Mouse (Mus musculus): ENCODE results near the gene Clasp1. TPM values are rescaled to one million over a fixed set of nuclear protein-coding genes. Genes with fewer than 3 reads are reported as not detected.

Clasp1 gene
- polyA plus RNA-seq, 1 experiment from 2014 or later: 146 TPM

GRCm38 (mm10) chr1:118438332-118438731 lies 49.5 kb downstream of the Clasp1 start:
- Histone ChIP-seq H3K9ac (no peak overlapping the region), H3K27me3 (no peaks in the 10 kb centered on the region), H3K36me3 (replicated peaks) (no peaks in the 10 kb centered on the region), H3K9me3 (no peaks in the 10 kb centered on the region), H3K4me3 (replicated peaks) (no peak overlapping the region), H3K4me2 (no peak overlapping the region), H3K4me1 (peaks cover 9% of the 10 kb centered on the region), H3K27ac (no peak overlapping the region)
- no peak for ATAC-seq (ENCODE audit: low FRiP score)

DNA sequence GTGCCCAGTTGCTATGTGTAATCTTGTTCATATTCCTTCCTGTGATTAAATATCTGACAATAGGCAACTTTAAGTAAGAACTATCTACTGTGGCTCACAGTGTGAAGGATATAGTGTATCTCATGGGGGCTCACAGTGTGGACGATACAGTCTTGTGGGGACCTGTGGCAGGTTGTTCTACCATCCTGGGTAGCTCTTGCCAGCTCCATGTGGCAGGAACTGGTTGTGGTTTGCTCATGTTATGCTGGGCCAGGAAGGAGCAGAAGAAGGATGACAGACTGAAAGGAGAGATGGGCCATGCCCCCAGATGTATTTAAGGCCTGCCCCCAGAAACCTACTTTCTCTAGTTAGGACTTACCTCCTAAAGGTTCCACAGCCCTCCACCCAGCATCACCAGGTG lies 51.7 kb downstream of the Clasp1 start:
- Histone ChIP-seq H3K27ac (no peak overlapping the region), H3K4me1 (peaks cover 11% of the 10 kb centered on the region), H3K36me3 (replicated peaks) (no peaks in the 10 kb centered on the region), H3K27me3 (no peaks in the 10 kb centered on the region), H3K4me2 (no peak overlapping the region), H3K4me3 (replicated peaks) (no peak overlapping the region), H3K9ac (no peak overlapping the region), H3K9me3 (no peaks in the 10 kb centered on the region)
- WGBS: 92% methylated on average over 1 of the region's 1 CpGs
- ATAC-seq (ENCODE audit: low FRiP score): no peak

DNA sequence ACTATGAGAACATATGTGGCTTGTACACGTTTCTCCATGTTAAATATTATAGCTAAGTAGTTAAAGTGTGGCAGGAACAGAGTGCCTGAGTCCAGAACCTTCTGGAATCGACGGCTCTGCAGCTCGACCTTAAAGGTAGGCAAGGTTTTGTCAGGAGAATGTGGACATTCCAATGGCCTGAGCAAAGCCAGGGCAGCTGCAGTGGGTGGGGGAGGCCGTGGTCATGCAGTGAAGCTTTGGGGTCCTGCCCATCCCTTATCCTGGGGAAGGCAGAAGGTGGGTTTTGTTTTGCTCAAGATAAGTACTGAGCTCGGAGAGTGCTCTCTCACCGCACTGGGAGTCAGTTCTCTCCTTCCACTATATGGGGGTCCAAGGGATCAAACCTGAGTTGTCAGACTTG lies 55.6 kb downstream of the Clasp1 start:
- Histone ChIP-seq H3K4me3 (replicated peaks) (no peak overlapping the region), H3K4me1 (peaks cover 23% of the 10 kb centered on the region), H3K9me3 (no peaks in the 10 kb centered on the region), H3K4me2 (no peak overlapping the region), H3K9ac (no peak overlapping the region), H3K36me3 (replicated peaks) (no peaks in the 10 kb centered on the region), H3K27me3 (no peaks in the 10 kb centered on the region), H3K27ac (no peak overlapping the region)
- no peak for ATAC-seq (ENCODE audit: low FRiP score)
- WGBS: 93% methylated on average over 7 of the region's 7 CpGs

- Histone ChIP-seq H3K9ac (no peak overlapping the region), H3K4me1 (peaks cover 21% of the 10 kb centered on the region), H3K4me2 (no peak overlapping the region), H3K27ac (no peak overlapping the region), H3K4me3 (replicated peaks) (no peak overlapping the region), H3K9me3 (no peaks in the 10 kb centered on the region), H3K27me3 (no peaks in the 10 kb centered on the region), H3K36me3 (replicated peaks) (no peaks in the 10 kb centered on the region)
- 57% methylated on average over 3 of the region's 3 CpGs for WGBS
- ATAC-seq (ENCODE audit: low FRiP score): 0 out of 2 replicates have a peak, but pooled peaks have one; percentile 31
Observed at GRCm38 (mm10) chr1:118444988-118445387, 56.1 kb downstream of the Clasp1 start.

- Histone ChIP-seq H3K36me3 (replicated peaks) (no peaks in the 10 kb centered on the region), H3K4me2 (no peak overlapping the region), H3K4me1 (peaks cover 21% of the 10 kb centered on the region), H3K27me3 (no peaks in the 10 kb centered on the region), H3K9ac (no peak overlapping the region), H3K9me3 (no peaks in the 10 kb centered on the region), H3K27ac (no peak overlapping the region), H3K4me3 (replicated peaks) (no peak overlapping the region)
- ATAC-seq (ENCODE audit: low FRiP score): no peak
- WGBS: 83% methylated on average over 6 of the region's 6 CpGs
Observed at GRCm38 (mm10) chr1:118445441-118445840, 56.6 kb downstream of the Clasp1 start.

DNA sequence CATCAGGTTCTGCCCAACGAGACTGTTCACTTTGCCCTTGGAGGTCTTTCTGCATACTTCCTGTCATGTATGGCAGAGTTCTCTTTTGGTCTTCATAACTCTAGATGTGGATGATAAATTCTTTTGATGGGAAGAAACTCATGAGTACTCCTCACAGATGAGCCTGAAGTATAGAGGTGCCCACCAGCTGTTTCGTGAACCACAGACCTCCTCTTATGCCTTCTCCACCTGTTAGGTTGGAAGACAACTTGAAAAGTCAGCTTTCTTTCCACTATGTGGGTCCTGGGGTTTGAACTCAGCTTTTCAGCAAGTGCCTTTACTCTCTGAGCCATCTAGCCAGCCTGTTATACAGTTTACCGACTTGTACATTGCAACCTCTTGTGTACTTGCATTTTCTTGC lies 57.1 kb downstream of the Clasp1 start:
- Histone ChIP-seq H3K27me3 (no peaks in the 10 kb centered on the region), H3K36me3 (replicated peaks) (no peaks in the 10 kb centered on the region)

DNA sequence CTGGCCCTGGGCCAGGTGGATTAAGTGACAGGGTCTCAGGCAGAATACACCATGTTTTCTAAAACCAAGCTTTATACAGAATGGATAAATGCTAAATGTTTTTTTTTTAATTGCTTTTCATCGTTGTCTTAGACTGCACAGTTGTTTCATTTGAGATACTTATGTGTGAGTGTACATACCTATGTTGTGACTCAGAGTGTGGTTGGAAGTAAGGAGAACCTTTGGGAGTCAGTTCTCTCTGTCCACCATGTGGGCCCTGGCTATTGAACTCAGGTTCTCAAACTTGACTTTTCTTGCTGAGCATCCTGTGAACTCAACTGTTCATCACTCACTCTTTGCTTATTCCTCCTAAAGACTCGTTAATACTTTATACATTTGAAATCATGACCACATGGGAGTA lies 58.3 kb downstream of the Clasp1 start:
- H3K27ac ChIP-seq: no peak overlapping the region
- no peak overlapping the region for H3K4me2 ChIP-seq
- H3K9me3 ChIP-seq: no peaks in the 10 kb centered on the region
- no peaks in the 10 kb centered on the region for H3K27me3 ChIP-seq
- ATAC-seq (ENCODE audit: low FRiP score): no peak
- H3K9ac ChIP-seq: no peak overlapping the region
- H3K36me3 ChIP-seq (replicated peaks): no peaks in the 10 kb centered on the region
- WGBS: 77% methylated on average over 2 of the region's 2 CpGs
- H3K4me1 ChIP-seq: peaks cover 21% of the 10 kb centered on the region
- H3K4me3 ChIP-seq (replicated peaks): no peak overlapping the region

More for the DNA sequence above, 57.1 kb downstream of the Clasp1 start:
- no peak for ATAC-seq (ENCODE audit: low FRiP score)
- no peaks in the 10 kb centered on the region for H3K9me3 ChIP-seq
- no peak overlapping the region for H3K9ac ChIP-seq
- 96% methylated on average over 3 of the region's 3 CpGs for WGBS
- H3K4me2 ChIP-seq: no peak overlapping the region
- no peak overlapping the region for H3K27ac ChIP-seq
- peaks cover 21% of the 10 kb centered on the region for H3K4me1 ChIP-seq
- H3K4me3 ChIP-seq (replicated peaks): no peak overlapping the region

DNA sequence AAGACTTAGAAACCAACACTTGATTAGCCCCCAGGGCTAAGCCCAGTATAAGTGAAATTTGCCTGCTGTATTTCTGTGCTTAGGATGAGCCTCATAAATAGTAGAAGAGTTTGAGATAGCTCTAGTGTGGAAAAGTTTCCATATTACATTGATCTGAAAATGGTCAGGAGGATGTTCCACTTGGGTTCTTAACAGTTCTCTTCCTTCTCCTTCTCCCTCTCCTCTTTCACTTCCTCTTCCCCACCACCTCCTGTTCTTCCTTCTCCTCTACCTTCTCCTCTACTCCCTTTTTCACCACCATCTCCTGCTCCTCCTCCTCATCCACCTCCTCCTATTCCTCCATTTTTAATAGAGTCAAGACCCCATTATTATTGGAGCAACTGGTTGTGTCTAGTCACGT lies 59.4 kb downstream of the Clasp1 start:
- Histone ChIP-seq H3K4me3 (replicated peaks) (no peak overlapping the region), H3K9me3 (no peaks in the 10 kb centered on the region), H3K4me2 (no peak overlapping the region), H3K27me3 (no peaks in the 10 kb centered on the region), H3K4me1 (peaks cover 25% of the 10 kb centered on the region), H3K27ac (no peak overlapping the region), H3K9ac (no peak overlapping the region), H3K36me3 (replicated peaks) (no peaks in the 10 kb centered on the region)
- 88% methylated on average over 1 of the region's 1 CpGs for WGBS
- no peak for ATAC-seq (ENCODE audit: low FRiP score)

- Histone ChIP-seq H3K27ac (no peak overlapping the region), H3K4me2 (no peak overlapping the region), H3K9ac (no peak overlapping the region), H3K36me3 (replicated peaks) (no peaks in the 10 kb centered on the region), H3K4me3 (replicated peaks) (no peak overlapping the region), H3K9me3 (no peaks in the 10 kb centered on the region), H3K4me1 (peaks cover 23% of the 10 kb centered on the region), H3K27me3 (no peaks in the 10 kb centered on the region)
- WGBS: 90% methylated on average over 3 of the region's 3 CpGs
- no peak for ATAC-seq (ENCODE audit: low FRiP score)
Observed at GRCm38 (mm10) chr1:118450891-118451450, 62.1 kb downstream of the Clasp1 start.

DNA sequence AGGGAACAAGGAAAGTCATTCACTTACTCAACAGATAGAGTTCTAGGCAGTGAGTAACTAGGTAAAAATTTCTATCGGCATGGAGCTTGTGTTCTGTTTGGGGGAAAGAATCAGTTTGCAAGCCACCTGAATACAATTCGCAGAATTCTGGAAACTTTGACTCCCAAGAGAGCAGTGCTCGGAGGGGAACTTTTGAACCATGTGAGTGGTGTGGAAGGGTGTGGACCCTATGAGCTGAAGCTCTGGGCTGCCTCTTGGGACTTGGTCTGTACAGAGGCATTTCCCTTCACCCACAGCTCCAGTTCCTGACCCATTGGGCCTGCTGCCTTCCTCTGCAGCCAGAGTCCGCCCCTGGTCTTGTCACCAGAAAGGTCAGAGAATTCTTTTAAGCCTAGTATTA lies 64.7 kb downstream of the Clasp1 start:
- Histone ChIP-seq H3K9me3 (no peaks in the 10 kb centered on the region), H3K9ac (no peak overlapping the region), H3K27me3 (no peaks in the 10 kb centered on the region), H3K4me1 (peaks cover 35% of the 10 kb centered on the region), H3K36me3 (replicated peaks) (no peaks in the 10 kb centered on the region), H3K27ac (no peak overlapping the region), H3K4me2 (no peak overlapping the region), H3K4me3 (replicated peaks) (no peak overlapping the region)
- no peak for ATAC-seq (ENCODE audit: low FRiP score)
- 96% methylated on average over 4 of the region's 4 CpGs for WGBS

GRCm38 (mm10) chr1:118454817-118455216 lies 66.0 kb downstream of the Clasp1 start:
- Histone ChIP-seq H3K27ac (no peak overlapping the region), H3K4me2 (no peak overlapping the region), H3K36me3 (replicated peaks) (no peaks in the 10 kb centered on the region), H3K9me3 (no peaks in the 10 kb centered on the region), H3K9ac (no peak overlapping the region), H3K4me1 (peaks cover 42% of the 10 kb centered on the region), H3K4me3 (replicated peaks) (no peak overlapping the region), H3K27me3 (no peaks in the 10 kb centered on the region)
- no peak for ATAC-seq (ENCODE audit: low FRiP score)
- 90% methylated on average over 4 of the region's 4 CpGs for whole genome bisulfite sequencing

- H3K27ac ChIP-seq: peak overlapping the region; percentile 69
- ATAC-seq (ENCODE audit: low FRiP score): no peak
- no peaks in the 10 kb centered on the region for H3K9me3 ChIP-seq
- H3K4me3 ChIP-seq (replicated peaks): 0 out of 2 replicates have a peak overlapping the region, but pooled peaks have one; percentile 8
- 60% methylated on average over 11 of the region's 11 CpGs for WGBS
- no peak overlapping the region for H3K9ac ChIP-seq
- H3K36me3 ChIP-seq (replicated peaks): peaks cover 18% of the 10 kb centered on the region
- peak overlapping the region; percentile 31 for H3K4me2 ChIP-seq
- no peaks in the 10 kb centered on the region for H3K27me3 ChIP-seq
- peaks cover 46% of the 10 kb centered on the region for H3K4me1 ChIP-seq
Observed at GRCm38 (mm10) chr1:118457256-118457882, 68.5 kb downstream of the Clasp1 start.

GRCm38 (mm10) chr1:118457883-118458259 lies 69.0 kb downstream of the Clasp1 start:
- no peak for ATAC-seq (ENCODE audit: low FRiP score)
- peaks cover 18% of the 10 kb centered on the region for H3K36me3 ChIP-seq (replicated peaks)
- H3K4me2 ChIP-seq: peak overlapping the region; percentile 31
- no peak overlapping the region for H3K9ac ChIP-seq
- WGBS: 29% methylated on average over 1 of the region's 1 CpGs
- 0 out of 2 replicates have a peak overlapping the region, but pooled peaks have one; percentile 8 for H3K4me3 ChIP-seq (replicated peaks)
- peak overlapping the region; percentile 69 for H3K27ac ChIP-seq
- H3K9me3 ChIP-seq: no peaks in the 10 kb centered on the region
- H3K4me1 ChIP-seq: peaks cover 43% of the 10 kb centered on the region
- no peaks in the 10 kb centered on the region for H3K27me3 ChIP-seq
